Mouse (Mus musculus): Measurements from ENCODE around the gene Mtus2. TPM values are rescaled to one million over a fixed set of nuclear protein-coding genes. Genes with fewer than 3 reads are reported as not detected.

The Mtus2 gene
- polyA plus RNA-seq, 1 experiment from 2014 or later = 131 TPM

- peaks cover 5% of the 10 kb centered on the region; the same call in 1 of the 2 replicates for H3K9me3 ChIP-seq (replicated peaks; ENCODE audit: control insufficient read depth, low read length)
- H3K4me3 ChIP-seq (ENCODE audit: low read length) = no peak overlapping the region
- H3K9ac ChIP-seq (ENCODE audit: low read length) = no peak overlapping the region
- no peak for ATAC-seq (replicated peaks; ENCODE audit: extremely low read depth, insufficient read depth, low FRiP score)
- WGBS = 83% methylated on average over 6 of the region's 6 CpGs
- H3K4me2 ChIP-seq (ENCODE audit: low read depth, low read length) = no peak overlapping the region
- 0 out of 2 replicates have a peak, but pooled peaks cover 2% of the 10 kb centered on the region for H3K36me3 ChIP-seq (ENCODE audit: control insufficient read depth, insufficient read depth)
- no peak overlapping the region for H3K27ac ChIP-seq (ENCODE audit: low read length)
- no peaks in the 10 kb centered on the region for H3K4me1 ChIP-seq (ENCODE audit: control insufficient read depth, insufficient read depth, low read length)
- no peaks in the 10 kb centered on the region for H3K27me3 ChIP-seq (ENCODE audit: control insufficient read depth, insufficient read depth, low read length)
Observed at GRCm38 (mm10) chr5:148107324-148107723, 150.2 kb downstream of the Mtus2 start.

DNA sequence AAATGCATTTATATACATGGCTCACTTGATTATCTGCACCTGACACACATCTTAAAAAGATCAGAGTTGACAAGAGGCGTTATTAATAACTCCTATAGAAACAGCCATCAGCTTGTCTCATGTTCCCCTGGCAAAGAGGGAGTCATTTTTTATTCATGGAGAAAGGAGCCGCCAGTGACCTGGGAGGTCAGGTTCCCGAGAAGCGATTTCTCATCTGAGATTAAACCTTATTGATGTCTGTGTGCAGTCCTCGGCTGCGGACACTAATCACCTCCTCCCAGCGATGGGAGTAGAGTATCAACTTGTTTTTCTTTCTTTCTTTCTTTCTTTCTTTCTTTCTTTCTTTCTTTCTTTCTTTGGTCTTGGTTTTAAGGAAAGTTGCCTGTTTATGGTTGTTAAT lies 150.8 kb downstream of the Mtus2 start:
- WGBS = 61% methylated on average over 7 of the region's 7 CpGs
- Histone ChIP-seq H3K4me2 (ENCODE audit: low read depth, low read length) (no peak overlapping the region), H3K27me3 (ENCODE audit: control insufficient read depth, insufficient read depth, low read length) (no peaks in the 10 kb centered on the region), H3K9ac (ENCODE audit: low read length) (no peak overlapping the region), H3K4me3 (ENCODE audit: low read length) (no peak overlapping the region), H3K4me1 (ENCODE audit: control insufficient read depth, insufficient read depth, low read length) (no peaks in the 10 kb centered on the region), H3K9me3 (replicated peaks; ENCODE audit: control insufficient read depth, low read length) (peaks cover 5% of the 10 kb centered on the region; the same call in 1 of the 2 replicates), H3K27ac (ENCODE audit: low read length) (no peak overlapping the region), H3K36me3 (ENCODE audit: control insufficient read depth, insufficient read depth) (0 out of 2 replicates have a peak, but pooled peaks cover 2% of the 10 kb centered on the region)
- ATAC-seq (replicated peaks; ENCODE audit: extremely low read depth, insufficient read depth, low FRiP score) = no peak

DNA sequence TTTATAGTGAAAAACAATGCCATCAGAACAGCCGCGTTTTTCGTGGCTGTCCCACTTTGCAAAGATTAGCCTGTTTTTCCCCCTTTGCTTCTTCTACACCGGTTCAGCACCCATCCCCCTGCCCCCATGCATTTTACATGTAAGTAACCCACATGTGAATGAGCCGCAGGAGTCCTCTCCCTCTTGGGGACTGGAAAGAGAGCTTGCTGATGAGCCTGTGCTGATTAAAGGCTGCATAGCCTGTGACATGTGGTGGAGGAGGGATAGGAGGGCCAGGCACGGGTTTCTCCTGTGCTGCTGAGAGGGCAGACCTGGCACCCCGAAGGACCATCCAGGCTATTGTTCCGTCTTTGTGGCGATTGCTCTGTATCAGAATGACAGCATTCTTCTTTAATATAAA lies 151.2 kb downstream of the Mtus2 start:
- Histone ChIP-seq H3K4me3 (ENCODE audit: low read length) (no peak overlapping the region), H3K9me3 (replicated peaks; ENCODE audit: control insufficient read depth, low read length) (peaks cover 5% of the 10 kb centered on the region; the same call in 1 of the 2 replicates), H3K27ac (ENCODE audit: low read length) (no peak overlapping the region), H3K36me3 (ENCODE audit: control insufficient read depth, insufficient read depth) (0 out of 2 replicates have a peak, but pooled peaks cover 2% of the 10 kb centered on the region), H3K4me2 (ENCODE audit: low read depth, low read length) (no peak overlapping the region), H3K9ac (ENCODE audit: low read length) (no peak overlapping the region), H3K4me1 (ENCODE audit: control insufficient read depth, insufficient read depth, low read length) (no peaks in the 10 kb centered on the region), H3K27me3 (ENCODE audit: control insufficient read depth, insufficient read depth, low read length) (no peaks in the 10 kb centered on the region)
- no peak for ATAC-seq (replicated peaks; ENCODE audit: extremely low read depth, insufficient read depth, low FRiP score)
- 53% methylated on average over 9 of the region's 9 CpGs for WGBS

DNA sequence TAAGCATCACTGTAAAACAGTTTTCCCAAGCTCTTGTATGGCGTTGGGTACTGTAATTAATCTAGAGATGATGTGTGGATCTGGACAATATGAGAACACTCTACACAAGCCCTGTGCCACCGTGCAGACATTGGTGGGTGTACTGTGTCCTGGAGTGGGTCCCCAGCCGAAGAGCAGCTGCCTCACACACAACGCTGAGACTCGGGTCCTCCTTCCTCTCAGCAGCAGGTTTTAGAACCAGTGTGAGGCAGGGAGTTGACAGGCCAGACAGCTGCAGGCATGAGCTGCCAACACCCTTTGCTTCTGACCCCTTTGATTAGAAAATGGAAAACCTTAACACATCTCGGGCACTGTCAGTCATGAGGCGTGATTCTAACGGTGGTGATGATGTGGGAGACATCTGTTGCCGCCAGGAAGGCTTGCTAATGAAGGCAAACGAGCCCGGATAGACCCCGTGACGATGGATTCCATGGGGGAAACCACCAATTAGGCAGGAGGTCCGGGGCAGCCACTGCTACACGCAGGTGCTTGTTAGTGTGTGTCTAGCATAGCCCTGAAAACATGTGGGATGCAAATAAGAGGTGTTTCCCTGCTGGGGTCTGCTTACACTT lies 158.2 kb downstream of the Mtus2 start:
- Histone ChIP-seq H3K4me2 (ENCODE audit: low read depth, low read length) (no peak overlapping the region), H3K36me3 (ENCODE audit: control insufficient read depth, insufficient read depth) (no peaks in the 10 kb centered on the region), H3K9me3 (replicated peaks; ENCODE audit: control insufficient read depth, low read length) (no peaks in the 10 kb centered on the region), H3K4me1 (ENCODE audit: control insufficient read depth, insufficient read depth, low read length) (no peaks in the 10 kb centered on the region), H3K27ac (ENCODE audit: low read length) (no peak overlapping the region), H3K27me3 (ENCODE audit: control insufficient read depth, insufficient read depth, low read length) (no peaks in the 10 kb centered on the region), H3K4me3 (ENCODE audit: low read length) (no peak overlapping the region), H3K9ac (ENCODE audit: low read length) (no peak overlapping the region)
- no peak for ATAC-seq (replicated peaks; ENCODE audit: extremely low read depth, insufficient read depth, low FRiP score)
- WGBS = 44% methylated on average over 15 of the region's 15 CpGs

GRCm38 (mm10) chr5:148124354-148124753 lies 167.2 kb downstream of the Mtus2 start:
- Histone ChIP-seq H3K4me1 (ENCODE audit: control insufficient read depth, insufficient read depth, low read length) (no peaks in the 10 kb centered on the region), H3K9ac (ENCODE audit: low read length) (no peak overlapping the region), H3K27ac (ENCODE audit: low read length) (no peak overlapping the region), H3K36me3 (ENCODE audit: control insufficient read depth, insufficient read depth) (no peaks in the 10 kb centered on the region), H3K4me2 (ENCODE audit: low read depth, low read length) (no peak overlapping the region), H3K9me3 (replicated peaks; ENCODE audit: control insufficient read depth, low read length) (no peaks in the 10 kb centered on the region), H3K27me3 (ENCODE audit: control insufficient read depth, insufficient read depth, low read length) (no peaks in the 10 kb centered on the region), H3K4me3 (ENCODE audit: low read length) (no peak overlapping the region)
- no peak for ATAC-seq (replicated peaks; ENCODE audit: extremely low read depth, insufficient read depth, low FRiP score)
- WGBS = 76% methylated on average over 12 of the region's 12 CpGs

GRCm38 (mm10) chr5:148130691-148131457 lies 173.8 kb downstream of the Mtus2 start:
- Histone ChIP-seq H3K9me3 (replicated peaks; ENCODE audit: control insufficient read depth, low read length) (no peaks in the 10 kb centered on the region), H3K27ac (ENCODE audit: low read length) (peak overlapping the region; percentile 59)
- 55% methylated on average over 8 of the region's 8 CpGs for WGBS

GRCm38 (mm10) chr5:148131458-148132131 lies 174.5 kb downstream of the Mtus2 start:
- Histone ChIP-seq H3K9me3 (replicated peaks; ENCODE audit: control insufficient read depth, low read length) (no peaks in the 10 kb centered on the region), H3K9ac (ENCODE audit: low read length) (no peak overlapping the region), H3K4me3 (ENCODE audit: low read length) (no peak overlapping the region), H3K27me3 (ENCODE audit: control insufficient read depth, insufficient read depth, low read length) (no peaks in the 10 kb centered on the region), H3K36me3 (ENCODE audit: control insufficient read depth, insufficient read depth) (no peaks in the 10 kb centered on the region), H3K4me1 (ENCODE audit: control insufficient read depth, insufficient read depth, low read length) (peaks cover 6% of the 10 kb centered on the region; the same call in 1 of the 2 replicates), H3K4me2 (ENCODE audit: low read depth, low read length) (no peak overlapping the region), H3K27ac (ENCODE audit: low read length) (peak overlapping the region; percentile 59)
- ATAC-seq (replicated peaks; ENCODE audit: extremely low read depth, insufficient read depth, low FRiP score) = peak; percentile 32
- WGBS = 40% methylated on average over 10 of the region's 10 CpGs

More at GRCm38 (mm10) chr5:148130691-148131457, 173.8 kb downstream of the Mtus2 start:
- H3K4me3 ChIP-seq (ENCODE audit: low read length) = no peak overlapping the region
- no peaks in the 10 kb centered on the region for H3K27me3 ChIP-seq (ENCODE audit: control insufficient read depth, insufficient read depth, low read length)
- H3K36me3 ChIP-seq (ENCODE audit: control insufficient read depth, insufficient read depth) = no peaks in the 10 kb centered on the region
- ATAC-seq (replicated peaks; ENCODE audit: extremely low read depth, insufficient read depth, low FRiP score) = peak; percentile 28; the same call in 1 of the 2 replicates
- no peak overlapping the region for H3K9ac ChIP-seq (ENCODE audit: low read length)
- H3K4me1 ChIP-seq (ENCODE audit: control insufficient read depth, insufficient read depth, low read length) = peaks cover 6% of the 10 kb centered on the region; the same call in 1 of the 2 replicates
- H3K4me2 ChIP-seq (ENCODE audit: low read depth, low read length) = no peak overlapping the region

DNA sequence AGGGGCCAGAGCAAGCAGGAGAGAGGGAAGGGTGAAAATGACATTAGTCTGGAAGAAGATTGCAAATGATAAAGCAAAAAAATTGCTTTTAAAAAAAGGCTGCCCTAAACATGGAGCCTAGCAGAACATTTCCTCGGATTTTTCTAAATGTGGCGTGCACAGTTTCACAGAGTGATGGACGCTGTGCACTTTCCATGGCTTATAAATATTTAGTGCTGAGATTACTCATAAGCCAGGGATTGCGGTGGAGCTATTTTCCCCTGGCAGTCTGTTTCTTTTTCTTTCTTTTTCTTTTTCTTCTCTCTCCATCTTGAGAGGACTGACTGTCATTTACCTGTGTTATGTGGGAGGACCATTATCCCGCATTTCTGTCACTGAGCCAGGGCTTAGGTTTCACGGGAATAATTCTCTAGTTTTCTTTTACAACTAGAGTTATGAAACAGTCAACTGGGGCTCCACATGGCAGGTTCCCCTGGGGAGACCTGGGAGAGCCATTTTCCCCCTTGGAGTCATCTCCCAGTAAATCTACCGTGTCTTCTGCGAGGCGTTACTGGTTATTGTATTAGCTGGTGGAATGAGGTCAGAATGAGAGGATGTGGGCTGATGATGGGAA lies 176.4 kb downstream of the Mtus2 start:
- Histone ChIP-seq H3K9me3 (replicated peaks; ENCODE audit: control insufficient read depth, low read length) (no peaks in the 10 kb centered on the region), H3K27ac (ENCODE audit: low read length) (no peak overlapping the region), H3K36me3 (ENCODE audit: control insufficient read depth, insufficient read depth) (no peaks in the 10 kb centered on the region), H3K9ac (ENCODE audit: low read length) (no peak overlapping the region), H3K4me3 (ENCODE audit: low read length) (no peak overlapping the region), H3K4me2 (ENCODE audit: low read depth, low read length) (no peak overlapping the region), H3K27me3 (ENCODE audit: control insufficient read depth, insufficient read depth, low read length) (no peaks in the 10 kb centered on the region), H3K4me1 (ENCODE audit: control insufficient read depth, insufficient read depth, low read length) (peaks cover 6% of the 10 kb centered on the region; the same call in 1 of the 2 replicates)
- ATAC-seq (replicated peaks; ENCODE audit: extremely low read depth, insufficient read depth, low FRiP score) = no peak
- WGBS = 82% methylated on average over 9 of the region's 9 CpGs

Data from heart, embryonic 16.5 days (tissue).